Mouse (Mus musculus) forebrain, embryonic 14.5 days (tissue): Measurements from ENCODE around the gene 4930522L14Rik. TPM values are rescaled to one million over a fixed set of nuclear protein-coding genes. Genes with fewer than 3 reads are reported as not detected.
"Not testable (repeated sequence)": the region's sequence is repeated elsewhere in the genome, so short reads cannot be mapped to it uniquely, and the experiment has no call there.

ENCODE experiments used
- ATAC-seq: fragments of 200-750 bp; cut with Nextera tagmentation; 2 replicates; pipeline ENCODE4 v1.8.0; 2017; ENCODE audit warnings: mild to moderate bottlenecking, moderate library complexity
- DNase-seq: peaks from one replicate; pipeline ENCODE4 v3.0.0-alpha.2; 2015; ENCODE audit warnings: low spot score
- H3K27ac ChIP-seq: fragments of 300-500 bp; sonication (generic); 2 replicates; pipeline ENCODE4 v1.5.1; 2014; ENCODE audit warnings: low read depth, mild to moderate bottlenecking, control low read depth, low read length, moderate library complexity
- H3K27me3 ChIP-seq: fragments of 300-500 bp; sonication (generic); replicated peaks from 2 replicates; pipeline ENCODE4 v1.6.1; 2014; ENCODE audit warnings: low read length, control low read depth, mixed read lengths; ENCODE audit not compliant: control insufficient read depth, insufficient read depth
- H3K36me3 ChIP-seq: fragments of 300-500 bp; sonication (generic); 2 replicates; pipeline ENCODE4 v1.6.1; 2014; ENCODE audit warnings: low read length, control low read depth; ENCODE audit not compliant: control insufficient read depth, insufficient read depth
- H3K4me1 ChIP-seq: fragments of 300-500 bp; sonication (generic); 2 replicates; pipeline ENCODE4 v1.6.1; 2014; ENCODE audit warnings: antibody characterized with exemption, low read length, control low read depth; ENCODE audit not compliant: control insufficient read depth, insufficient read depth
- H3K4me2 ChIP-seq: fragments of 300-500 bp; sonication (generic); 2 replicates; pipeline ENCODE4 v1.6.1; 2014; ENCODE audit warnings: mild to moderate bottlenecking, control low read depth, low read length
- H3K4me3 ChIP-seq: fragments of 300-500 bp; sonication (generic); 2 replicates; pipeline ENCODE4 v1.5.1; 2014; ENCODE audit warnings: low read depth, low read length, control low read depth
- H3K9ac ChIP-seq: fragments of 300-500 bp; sonication (generic); 2 replicates; pipeline ENCODE4 v1.6.1; 2014; ENCODE audit warnings: mild to moderate bottlenecking, low read length, control low read depth, moderate library complexity
- H3K9me3 ChIP-seq: fragments of 300-500 bp; sonication (generic); replicated peaks from 2 replicates; pipeline ENCODE4 v1.6.1; 2016; ENCODE audit warnings: low read length, control low read depth, mixed read lengths; ENCODE audit not compliant: control insufficient read depth
- WGBS: fragments of 180-500 bp; shearing (Covaris S2); extraction: QIAGEN DNeasy Blood & Tissue Kit; methylation state at CpG from one replicate; pipeline ENCODE4 v1.1.7; 2014; 5-methylcytosine and 5-hydroxymethylcytosine counted together
- polyA plus RNA-seq: library from polyadenylated mRNA; unstranded; fragments of >200 nt; fragmentation: Nextera tagmentation; extraction: Ambion mirVana; gene quantifications from 2 replicates; pipeline ENCODE4 v1.2.1, GENCODE M21; 2014

4930522L14Rik gene
- polyA plus RNA-seq, result 5.9 and 7.0 TPM in 2 replicates

DNA sequence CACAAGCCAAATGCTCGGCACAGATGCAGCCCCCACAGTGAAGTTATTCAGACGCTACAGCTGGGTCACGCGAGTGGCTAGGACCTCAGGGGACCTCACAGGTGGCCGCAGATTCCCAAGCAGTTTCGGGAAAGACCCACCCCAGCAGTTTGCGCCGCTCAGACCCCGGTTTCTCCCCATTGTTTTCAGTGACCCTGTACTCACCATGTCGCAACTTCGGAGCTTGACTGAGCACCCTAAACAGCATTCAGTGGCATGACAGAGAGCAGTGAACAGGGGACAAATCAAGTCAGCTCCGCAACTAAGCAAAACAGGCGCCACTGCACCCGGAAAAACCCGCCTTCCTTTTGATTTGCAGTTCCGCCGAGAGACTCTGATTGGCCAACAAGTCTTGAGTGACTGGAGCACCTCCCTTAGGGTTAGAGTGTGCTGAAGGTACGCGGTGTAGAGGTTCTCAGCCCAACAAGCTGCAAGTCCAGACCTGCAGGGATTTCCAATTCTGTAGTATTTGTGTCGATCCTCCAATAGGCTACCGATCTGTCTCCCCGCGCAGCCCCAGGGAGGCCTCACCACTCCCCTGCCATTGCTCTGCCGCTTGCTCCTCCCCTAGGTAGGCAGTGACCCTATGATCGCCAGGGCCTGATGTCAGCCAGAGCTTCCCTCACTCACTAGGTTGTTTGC, at the start of gene 4930522L14Rik:
TSS of gene 4930522L14Rik (minus strand) at position 496 of the 681 bp plus-strand sequence.
- Histone ChIP-seq H3K9ac (peak within 1 kb of the TSS; percentile 56; the same call in 1 of the 2 replicates), H3K4me2 (peak within 1 kb of the TSS; percentile 63), H3K4me3 (peak within 1 kb of the TSS; percentile 48)
- DNase-seq (peak; percentile 35), ATAC-seq (peak; percentile 98)
- under 1% methylated on average over 23 of the region's 25 CpGs for WGBS
- not testable (repeated sequence) for H3K9me3 ChIP-seq, H3K27me3 ChIP-seq, H3K27ac ChIP-seq, H3K4me1 ChIP-seq, H3K36me3 ChIP-seq

DNA sequence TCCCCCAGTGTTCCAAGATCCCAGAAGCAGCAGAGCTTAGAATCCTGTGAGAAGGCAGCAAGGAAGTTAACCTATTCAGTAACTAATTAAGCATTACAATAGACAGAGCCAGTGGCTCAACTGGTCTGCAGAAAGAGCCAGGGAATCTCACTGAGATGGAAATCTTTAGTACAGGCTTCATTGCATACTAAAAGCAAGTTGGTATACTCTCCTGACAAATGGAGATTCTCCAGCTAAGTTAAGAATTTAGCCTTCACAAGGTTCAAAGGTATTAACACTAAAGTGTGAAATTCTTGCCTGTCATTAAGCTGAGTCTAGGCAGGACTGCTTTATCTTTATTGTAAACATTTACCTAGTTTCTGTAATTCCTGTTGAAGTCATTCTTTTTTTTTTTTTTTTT, 49.8 kb upstream of the 4930522L14Rik start:
- DNase-seq, H3K27ac ChIP-seq, ATAC-seq: not testable (repeated sequence)

DNA sequence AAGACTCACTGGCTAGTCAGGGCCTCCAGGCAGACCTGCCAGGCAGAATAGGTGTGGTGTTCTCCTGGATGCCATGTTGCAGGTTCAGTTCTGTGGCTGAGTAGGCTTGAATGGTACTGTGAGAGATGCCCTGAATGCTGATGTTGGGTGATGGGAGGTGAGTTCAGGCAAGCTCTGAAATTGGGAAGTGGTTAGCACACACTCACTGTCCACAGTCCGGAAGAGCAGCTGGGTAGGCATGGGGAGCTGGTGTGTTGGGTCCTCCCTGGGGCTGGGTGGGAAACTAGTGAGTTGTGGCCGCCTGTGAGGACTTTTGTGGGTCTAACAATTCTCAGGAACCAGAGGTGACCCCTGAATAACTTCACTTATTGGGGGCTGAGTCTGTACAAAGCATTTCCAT, 48.3 kb upstream of the 4930522L14Rik start:
- not testable (repeated sequence) for ATAC-seq, H3K27me3 ChIP-seq, H3K36me3 ChIP-seq, H3K4me1 ChIP-seq, H3K9me3 ChIP-seq, H3K27ac ChIP-seq, DNase-seq, H3K4me3 ChIP-seq, H3K9ac ChIP-seq, H3K4me2 ChIP-seq
- WGBS, result 66% methylated on average over 2 of the region's 2 CpGs

More for the DNA sequence above, 49.8 kb upstream of the 4930522L14Rik start:
- not testable (repeated sequence) for H3K9ac ChIP-seq, H3K4me3 ChIP-seq, H3K27me3 ChIP-seq, H3K9me3 ChIP-seq, H3K4me1 ChIP-seq, H3K36me3 ChIP-seq, H3K4me2 ChIP-seq

- ATAC-seq, H3K27ac ChIP-seq, DNase-seq, H3K4me3 ChIP-seq, H3K36me3 ChIP-seq, H3K4me2 ChIP-seq, H3K9me3 ChIP-seq, H3K27me3 ChIP-seq, H3K9ac ChIP-seq, H3K4me1 ChIP-seq: not testable (repeated sequence)
- WGBS, result 87% methylated on average over 3 of the region's 3 CpGs
Observed at GRCm38 (mm10) chr5:109797017-109797416, 45.3 kb upstream of the 4930522L14Rik start.

GRCm38 (mm10) chr5:109795967-109796652, 44.4 kb upstream of the 4930522L14Rik start:
- Histone ChIP-seq H3K4me2 (peak overlapping the region; percentile 58), H3K9ac (peak overlapping the region; percentile 65), H3K4me3 (peak overlapping the region; percentile 44)
- ATAC-seq (peak; percentile 98), DNase-seq (peak; percentile 42)
- not testable (repeated sequence) for H3K27me3 ChIP-seq, H3K9me3 ChIP-seq, H3K4me1 ChIP-seq, H3K27ac ChIP-seq, H3K36me3 ChIP-seq
- 2% methylated on average over 25 of the region's 25 CpGs for WGBS

- not testable (repeated sequence) for DNase-seq, H3K9me3 ChIP-seq, H3K4me1 ChIP-seq, H3K36me3 ChIP-seq, H3K27ac ChIP-seq, H3K27me3 ChIP-seq, H3K4me3 ChIP-seq, H3K9ac ChIP-seq
- WGBS, result 61% methylated on average over 4 of the region's 4 CpGs
- ATAC-seq, result peak; percentile 43; the same call in 1 of the 2 replicates
- peak overlapping the region; percentile 63 for H3K4me2 ChIP-seq
Observed at GRCm38 (mm10) chr5:109752073-109752780, 541 bp upstream of the 4930522L14Rik start.

DNA sequence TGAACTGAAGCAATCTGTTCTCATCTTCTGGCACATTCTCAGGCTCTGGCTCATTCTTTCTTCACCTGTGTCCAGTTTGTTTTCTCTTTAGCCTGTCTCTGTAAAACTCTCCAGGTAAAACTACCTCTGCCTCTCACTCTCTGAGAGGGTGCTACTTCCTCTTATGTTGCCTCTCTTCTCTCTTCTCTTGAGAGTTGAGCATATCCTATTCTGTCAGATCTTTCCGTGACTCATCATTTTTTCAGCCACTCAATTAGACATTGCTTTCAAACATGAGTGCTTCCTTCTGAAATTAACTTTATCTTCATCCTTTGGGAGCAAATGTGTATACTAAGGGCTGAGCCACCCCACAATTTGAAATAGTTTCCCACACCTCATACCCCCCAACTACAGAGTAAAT, 6.6 kb downstream of the 4930522L14Rik start:
- H3K4me1 ChIP-seq, H3K9ac ChIP-seq, ATAC-seq, H3K27me3 ChIP-seq, H3K4me2 ChIP-seq, H3K27ac ChIP-seq, H3K4me3 ChIP-seq, H3K9me3 ChIP-seq, H3K36me3 ChIP-seq, DNase-seq: not testable (repeated sequence)
- 93% methylated on average over 1 of the region's 1 CpGs for WGBS

DNA sequence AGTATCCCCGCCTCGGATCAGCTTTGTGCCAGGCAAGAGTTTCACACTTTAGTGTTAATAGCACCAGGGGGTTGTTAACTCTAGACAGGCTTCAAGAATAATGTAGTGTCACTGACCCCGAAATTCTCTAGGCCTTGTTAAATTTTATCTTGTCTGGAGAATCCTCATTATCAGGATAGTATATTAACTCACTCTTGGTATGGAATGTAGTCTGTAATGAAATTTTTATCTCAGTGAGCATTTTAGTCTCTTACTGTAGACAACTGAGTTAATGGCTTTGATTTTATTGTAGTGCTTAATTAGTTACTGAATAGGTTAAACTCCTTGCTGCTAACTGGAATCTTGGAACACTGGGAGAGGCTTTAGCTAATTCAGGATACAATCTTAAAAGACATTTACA, 34.3 kb downstream of the 4930522L14Rik start:
- not testable (repeated sequence) for H3K4me3 ChIP-seq, ATAC-seq, H3K36me3 ChIP-seq, H3K27me3 ChIP-seq, H3K4me2 ChIP-seq, H3K27ac ChIP-seq, H3K9ac ChIP-seq, H3K9me3 ChIP-seq, H3K4me1 ChIP-seq, DNase-seq
- WGBS, result 81% methylated on average over 3 of the region's 3 CpGs
